Mouse (Mus musculus): ENCODE results near the gene Slc37a3.

- TF ChIP-seq CTCF (IDR thresholded peaks at IDR 0.05; ENCODE audit: borderline replicate concordance, control insufficient read depth, extremely low read depth, insufficient read depth, low read length, poor library complexity) (no peak), POLR2A (IDR thresholded peaks at IDR 0.05; ENCODE audit: control insufficient read depth, extremely low read depth, insufficient read depth, low read length, poor library complexity) (no peak)
These were observed 45.7 kb upstream of the Slc37a3 start for GRCm38 (mm10) chr6:39423130-39423551.

Measured in thymus, adult 2 months (tissue).